Mouse (Mus musculus): Measurements from ENCODE around the gene Adam12.

DNA sequence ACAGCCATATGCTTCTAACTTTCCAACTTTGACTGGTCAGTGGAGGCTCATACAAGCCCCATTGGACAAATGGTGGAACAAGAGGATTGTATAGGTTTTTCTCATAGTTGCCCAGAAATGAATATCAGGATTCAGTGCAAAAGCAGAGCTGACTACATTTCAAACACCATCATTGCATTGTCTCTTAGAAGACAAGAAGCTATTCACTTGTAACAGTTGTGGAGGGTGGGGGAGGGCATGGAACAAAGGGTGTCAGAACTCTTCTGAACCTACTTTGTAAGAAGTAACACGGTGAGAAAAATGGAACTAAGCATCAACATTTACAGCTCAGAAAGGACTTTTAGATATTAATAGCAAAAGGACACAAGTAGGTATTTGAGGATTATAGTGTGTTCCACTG lies 50.2 kb downstream of the Adam12 start:
- TF ChIP-seq CTCF (IDR thresholded peaks at IDR 0.05; ENCODE audit: extremely low read depth, insufficient read depth, insufficient read length, insufficient replicate concordance) (no peak), POLR2A (IDR thresholded peaks at IDR 0.05; ENCODE audit: low read depth, low read length) (no peak)

All from spleen, adult 2 months (tissue).